Mouse (Mus musculus): ENCODE data around the gene Tab2. TPM values are rescaled to one million over a fixed set of nuclear protein-coding genes. Genes with fewer than 3 reads are reported as not detected.

Gene Tab2
- total and polyA plus RNA-seq, 2 experiments from 2014 or later = 10.8 to 60.7 TPM

DNA sequence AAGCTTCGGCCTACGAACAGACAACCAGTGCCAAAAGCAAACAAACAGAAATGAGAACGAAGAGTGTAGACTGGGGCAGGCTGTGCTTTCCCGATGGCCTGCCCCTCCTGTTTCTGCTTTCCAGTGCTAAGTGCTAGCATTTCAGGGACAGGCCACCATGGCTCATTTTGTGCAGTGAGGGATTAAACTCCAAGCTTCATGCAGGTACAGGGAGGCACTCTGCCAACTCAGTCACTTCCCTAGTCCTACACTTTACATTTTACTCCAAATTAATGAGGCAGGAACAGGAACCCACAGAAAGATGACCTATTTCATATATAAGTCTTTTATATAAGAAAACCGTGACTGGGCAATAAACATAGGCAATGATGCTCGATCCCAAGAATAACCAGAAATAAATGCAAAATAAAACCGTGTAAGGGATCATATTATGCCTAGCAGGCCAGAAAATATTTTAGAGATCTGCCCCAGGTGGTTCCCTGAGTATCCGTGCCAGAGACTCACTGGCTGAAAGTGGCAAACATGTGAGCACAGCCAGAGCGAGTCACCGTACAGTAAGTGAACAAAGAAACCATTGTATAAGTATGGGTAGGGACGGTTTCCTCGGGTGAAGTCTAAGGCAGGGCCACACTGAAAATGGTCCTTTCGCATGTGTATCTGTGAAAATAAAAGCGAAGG, 94.6 kb downstream of the Tab2 start:
- Histone ChIP-seq H3K27me3 (ENCODE audit: insufficient read depth, low read length) (no peaks in the 10 kb centered on the region), H3K4me1 (ENCODE audit: insufficient read depth, low read length) (no peaks in the 10 kb centered on the region), H3K27ac (ENCODE audit: low read depth, low read length) (no peak overlapping the region), H3K9ac (replicated peaks; ENCODE audit: low read length, poor library complexity, severe bottlenecking) (no peak overlapping the region), H3K4me3 (ENCODE audit: low read depth, low read length) (no peak overlapping the region), H3K9me3 (ENCODE audit: low read length) (no peaks in the 10 kb centered on the region), H3K36me3 (ENCODE audit: insufficient read depth, low read length) (no peaks in the 10 kb centered on the region), H3K4me2 (ENCODE audit: low read depth, low read length, poor library complexity, severe bottlenecking) (no peak overlapping the region)
- DNase-seq (ENCODE audit: low spot score) (no peak), ATAC-seq (ENCODE audit: low FRiP score) (no peak)
- WGBS = 82% methylated on average over 14 of the region's 14 CpGs
- TF ChIP-seq CTCF (IDR thresholded peaks at IDR 0.05) = no peak

DNA sequence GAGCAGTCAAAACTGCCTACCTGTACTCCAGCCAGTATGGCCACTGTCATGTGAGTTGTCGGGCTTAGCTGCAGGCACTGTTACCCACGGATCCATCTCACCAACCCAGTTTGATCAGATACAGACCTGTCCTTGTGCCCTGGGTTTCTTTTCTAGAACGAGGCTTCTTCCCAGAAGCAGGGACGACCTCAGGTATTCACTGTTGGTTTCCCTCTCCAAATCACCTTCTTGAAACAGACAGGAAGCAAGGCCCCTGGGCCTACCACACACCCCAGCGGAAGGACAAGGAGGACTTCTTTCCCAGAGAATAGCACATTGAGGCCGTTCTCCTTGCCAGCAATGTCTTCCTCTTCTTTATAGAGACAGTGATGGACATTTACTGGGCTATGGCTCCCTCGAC, 95.5 kb downstream of the Tab2 start:
- no peak overlapping the region for H3K4me3 ChIP-seq (ENCODE audit: low read depth, low read length)
- H3K36me3 ChIP-seq (ENCODE audit: insufficient read depth, low read length) = no peaks in the 10 kb centered on the region
- DNase-seq (ENCODE audit: low spot score) = no peak
- no peaks in the 10 kb centered on the region for H3K9me3 ChIP-seq (ENCODE audit: low read length)
- WGBS = 90% methylated on average over 7 of the region's 7 CpGs
- no peaks in the 10 kb centered on the region for H3K27me3 ChIP-seq (ENCODE audit: insufficient read depth, low read length)
- H3K4me1 ChIP-seq (ENCODE audit: insufficient read depth, low read length) = no peaks in the 10 kb centered on the region
- no peak for TF ChIP-seq CTCF (IDR thresholded peaks at IDR 0.05)
- H3K27ac ChIP-seq (ENCODE audit: low read depth, low read length) = no peak overlapping the region
- H3K9ac ChIP-seq (replicated peaks; ENCODE audit: low read length, poor library complexity, severe bottlenecking) = no peak overlapping the region
- H3K4me2 ChIP-seq (ENCODE audit: low read depth, low read length, poor library complexity, severe bottlenecking) = no peak overlapping the region
- no peak for ATAC-seq (ENCODE audit: low FRiP score)

Other genes starting within 250 kb of the Tab2 start
- 12.6 and 13.3 TPM in 2 replicates for gene Katna1, start 230.2 kb downstream of the Tab2 start, total RNA-seq (2014; rRNA removed)
- gene Katna1, start 230.2 kb downstream of the Tab2 start, polyA plus RNA-seq (2015; fragmentation: Nextera tagmentation; extraction: Ambion mirVana) = 15.5 and 17.2 TPM in 2 replicates
- 22.2 and 35.4 TPM in 2 replicates for gene Ginm1, start 163.4 kb downstream of the Tab2 start, total RNA-seq (2014; rRNA removed)
- gene Ginm1, start 163.4 kb downstream of the Tab2 start, polyA plus RNA-seq (2015; fragmentation: Nextera tagmentation; extraction: Ambion mirVana) = 65.4 and 67.9 TPM in 2 replicates
- 30.6 and 40.5 TPM in 2 replicates for gene Ppil4, start 163.3 kb downstream of the Tab2 start, total RNA-seq (2014; rRNA removed)
- gene Ppil4, start 163.3 kb downstream of the Tab2 start, polyA plus RNA-seq (2015; fragmentation: Nextera tagmentation; extraction: Ambion mirVana) = 46.0 and 50.6 TPM in 2 replicates
- 0.14 and 0.16 TPM in 2 replicates for gene Zc3h12d, start 123.8 kb downstream of the Tab2 start, total RNA-seq (2014; rRNA removed)
- gene Zc3h12d, start 123.8 kb downstream of the Tab2 start, polyA plus RNA-seq (2015; fragmentation: Nextera tagmentation; extraction: Ambion mirVana) = 0.20 and 0.34 TPM in 2 replicates